Mouse (Mus musculus): ENCODE results near the gene Ppp2r5b. TPM values are rescaled to one million over a fixed set of nuclear protein-coding genes. Genes with fewer than 3 reads are reported as not detected.
A peak's percentile ranks its signal among the peaks of the same experiment; 100 is the strongest.

The Ppp2r5b gene
- polyA plus RNA-seq, 1 experiment from 2014 or later = 140 TPM

DNA sequence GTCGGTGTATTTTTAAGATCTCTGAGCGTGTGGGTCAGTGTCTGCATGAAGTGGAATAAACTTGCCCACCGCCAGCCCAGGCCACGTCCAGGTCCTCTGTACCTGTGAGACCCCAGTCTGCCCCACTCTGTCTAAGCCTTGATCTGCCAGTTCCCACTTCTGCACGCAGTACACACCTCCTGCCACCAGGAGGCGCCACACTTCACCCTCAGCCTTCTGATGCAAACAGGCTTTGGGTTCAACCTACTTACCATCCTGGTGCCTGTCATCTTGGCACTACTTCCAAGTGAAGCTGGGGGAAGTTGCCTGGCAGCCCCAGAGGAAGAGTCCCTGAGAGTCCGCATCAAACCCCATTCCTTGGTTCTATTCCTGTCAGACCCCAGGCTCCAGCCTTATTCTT is 26.6 kb upstream of the Ppp2r5b start:
- ATAC-seq (ENCODE audit: low FRiP score) (no peak), DNase-seq (ENCODE audit: low spot score) (peak; percentile 66)
- H3K36me3 ChIP-seq (replicated peaks; ENCODE audit: control insufficient read depth, insufficient read depth) = peaks cover 53% of the 10 kb centered on the region
- no peaks in the 10 kb centered on the region for H3K4me1 ChIP-seq (replicated peaks; ENCODE audit: control insufficient read depth, insufficient read depth, low read length)
- no peak overlapping the region for H3K4me2 ChIP-seq (replicated peaks)
- H3K9ac ChIP-seq = no peak overlapping the region
- no peaks in the 10 kb centered on the region for H3K9me3 ChIP-seq (ENCODE audit: control insufficient read depth, low read length)
- WGBS = 61% methylated on average over 7 of the region's 7 CpGs
- H3K4me3 ChIP-seq (replicated peaks; ENCODE audit: low read length) = no peak overlapping the region
- H3K27ac ChIP-seq = no peak overlapping the region
- no peaks in the 10 kb centered on the region for H3K27me3 ChIP-seq (ENCODE audit: control insufficient read depth, insufficient read depth, low read length)

DNA sequence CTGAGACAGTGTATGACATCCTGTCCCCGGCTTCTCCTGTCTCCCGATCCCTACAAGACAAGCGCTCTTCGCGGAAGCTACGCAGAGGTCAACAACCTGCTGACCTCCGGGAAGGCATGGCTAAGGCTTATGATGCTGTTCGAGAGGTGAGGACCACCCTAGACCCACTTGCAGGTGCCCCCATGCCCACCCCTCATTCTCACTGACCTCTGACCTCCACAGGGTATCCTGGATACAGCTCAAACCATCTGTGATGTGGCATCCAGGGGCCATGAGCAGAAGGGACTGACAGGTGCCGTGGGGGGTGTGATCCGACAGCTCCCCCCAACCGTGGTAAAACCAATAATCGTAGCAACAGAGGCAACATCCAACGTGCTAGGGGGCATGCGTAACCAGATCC is 25.7 kb upstream of the Ppp2r5b start:
- WGBS = 94% methylated on average over 14 of the region's 14 CpGs
- no peaks in the 10 kb centered on the region for H3K9me3 ChIP-seq (ENCODE audit: control insufficient read depth, low read length)
- H3K4me3 ChIP-seq (replicated peaks; ENCODE audit: low read length) = no peak overlapping the region
- no peaks in the 10 kb centered on the region for H3K4me1 ChIP-seq (replicated peaks; ENCODE audit: control insufficient read depth, insufficient read depth, low read length)
- no peak overlapping the region for H3K4me2 ChIP-seq (replicated peaks)
- DNase-seq (ENCODE audit: low spot score) (no peak), ATAC-seq (ENCODE audit: low FRiP score) (no peak)
- H3K36me3 ChIP-seq (replicated peaks; ENCODE audit: control insufficient read depth, insufficient read depth) = peaks cover 61% of the 10 kb centered on the region
- H3K27ac ChIP-seq = no peak overlapping the region
- H3K27me3 ChIP-seq (ENCODE audit: control insufficient read depth, insufficient read depth, low read length) = no peaks in the 10 kb centered on the region
- H3K9ac ChIP-seq = no peak overlapping the region

DNA sequence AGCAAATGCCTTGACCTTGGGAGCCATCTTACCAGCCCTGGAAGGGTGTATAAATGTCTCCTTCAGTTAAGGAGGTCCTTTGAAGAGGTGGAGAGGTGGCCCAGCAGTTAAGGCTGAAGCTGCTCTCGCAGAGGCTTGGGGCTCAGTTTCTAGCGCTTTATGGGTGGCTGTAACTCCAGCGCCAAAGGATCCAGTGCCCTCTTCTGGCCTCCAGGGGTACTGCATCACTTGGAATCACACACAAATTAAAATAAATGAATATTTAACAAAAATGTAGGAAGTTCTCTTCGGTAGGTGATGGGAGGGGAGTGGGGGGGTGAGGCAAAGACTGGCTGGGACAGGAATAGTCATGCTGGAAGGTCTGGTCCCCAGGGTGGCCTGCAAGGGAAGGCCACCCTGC is 25.3 kb upstream of the Ppp2r5b start:
- Histone ChIP-seq H3K36me3 (replicated peaks; ENCODE audit: control insufficient read depth, insufficient read depth) (peaks cover 65% of the 10 kb centered on the region), H3K4me1 (replicated peaks; ENCODE audit: control insufficient read depth, insufficient read depth, low read length) (no peaks in the 10 kb centered on the region), H3K4me2 (replicated peaks) (no peak overlapping the region), H3K27me3 (ENCODE audit: control insufficient read depth, insufficient read depth, low read length) (no peaks in the 10 kb centered on the region), H3K4me3 (replicated peaks; ENCODE audit: low read length) (no peak overlapping the region), H3K9ac (no peak overlapping the region), H3K9me3 (ENCODE audit: control insufficient read depth, low read length) (no peaks in the 10 kb centered on the region), H3K27ac (no peak overlapping the region)
- ATAC-seq (ENCODE audit: low FRiP score) (no peak), DNase-seq (ENCODE audit: low spot score) (no peak)
- 83% methylated on average over 4 of the region's 4 CpGs for WGBS

DNA sequence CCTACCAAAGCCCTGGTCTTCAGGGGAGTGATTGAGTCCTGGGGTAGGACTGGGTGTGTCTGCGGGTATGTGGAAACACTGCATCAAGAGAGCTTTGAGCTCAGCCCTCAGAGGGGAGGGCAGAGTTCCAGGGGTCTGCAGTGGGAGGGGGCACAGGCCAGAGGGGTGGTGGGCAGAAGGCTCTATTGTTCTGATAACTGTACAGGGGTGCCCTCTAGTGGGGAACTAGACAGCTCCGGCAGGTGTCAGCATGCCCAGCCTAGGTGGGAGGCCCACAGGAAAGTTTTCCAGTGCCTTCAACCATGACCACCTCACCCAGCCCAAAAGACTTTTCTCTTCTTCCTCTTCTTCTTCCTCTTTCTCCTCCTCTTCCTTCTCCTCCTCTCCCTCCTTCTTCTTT is 24.8 kb upstream of the Ppp2r5b start:
- DNase-seq (ENCODE audit: low spot score) (peak; percentile 39), ATAC-seq (ENCODE audit: low FRiP score) (no peak)
- Histone ChIP-seq H3K36me3 (replicated peaks; ENCODE audit: control insufficient read depth, insufficient read depth) (peaks cover 70% of the 10 kb centered on the region), H3K9ac (no peak overlapping the region), H3K27ac (no peak overlapping the region), H3K4me3 (replicated peaks; ENCODE audit: low read length) (no peak overlapping the region), H3K4me2 (replicated peaks) (no peak overlapping the region), H3K9me3 (ENCODE audit: control insufficient read depth, low read length) (no peaks in the 10 kb centered on the region), H3K27me3 (ENCODE audit: control insufficient read depth, insufficient read depth, low read length) (no peaks in the 10 kb centered on the region), H3K4me1 (replicated peaks; ENCODE audit: control insufficient read depth, insufficient read depth, low read length) (no peaks in the 10 kb centered on the region)
- WGBS = 89% methylated on average over 2 of the region's 2 CpGs

DNA sequence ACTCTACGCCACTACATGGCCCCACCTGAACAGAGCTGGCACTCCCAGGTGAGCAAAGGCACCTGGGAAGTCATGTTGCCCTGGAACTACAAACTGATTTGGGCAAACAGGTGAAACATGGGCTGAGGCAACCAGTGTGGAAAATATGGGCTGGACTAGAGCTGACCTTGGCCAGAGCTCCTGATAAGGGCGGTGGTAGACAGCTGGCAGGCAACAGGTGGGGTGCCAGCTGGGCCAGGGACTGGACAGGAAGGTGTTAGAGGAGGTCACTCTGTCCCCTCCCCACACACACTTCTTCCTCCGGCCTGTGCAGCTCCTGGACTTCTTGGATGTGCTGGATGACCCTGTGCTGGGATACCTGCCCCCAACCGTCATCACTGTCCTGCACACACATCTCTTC is 17.3 kb upstream of the Ppp2r5b start:
- Histone ChIP-seq H3K27ac (no peak overlapping the region), H3K27me3 (ENCODE audit: control insufficient read depth, insufficient read depth, low read length) (no peaks in the 10 kb centered on the region), H3K9me3 (ENCODE audit: control insufficient read depth, low read length) (no peaks in the 10 kb centered on the region), H3K36me3 (replicated peaks; ENCODE audit: control insufficient read depth, insufficient read depth) (peaks cover 89% of the 10 kb centered on the region), H3K9ac (no peak overlapping the region), H3K4me2 (replicated peaks) (no peak overlapping the region), H3K4me1 (replicated peaks; ENCODE audit: control insufficient read depth, insufficient read depth, low read length) (no peaks in the 10 kb centered on the region), H3K4me3 (replicated peaks; ENCODE audit: low read length) (no peak overlapping the region)
- ATAC-seq (ENCODE audit: low FRiP score) = no peak
- WGBS = 88% methylated on average over 4 of the region's 4 CpGs
- DNase-seq (ENCODE audit: low spot score) = no peak

DNA sequence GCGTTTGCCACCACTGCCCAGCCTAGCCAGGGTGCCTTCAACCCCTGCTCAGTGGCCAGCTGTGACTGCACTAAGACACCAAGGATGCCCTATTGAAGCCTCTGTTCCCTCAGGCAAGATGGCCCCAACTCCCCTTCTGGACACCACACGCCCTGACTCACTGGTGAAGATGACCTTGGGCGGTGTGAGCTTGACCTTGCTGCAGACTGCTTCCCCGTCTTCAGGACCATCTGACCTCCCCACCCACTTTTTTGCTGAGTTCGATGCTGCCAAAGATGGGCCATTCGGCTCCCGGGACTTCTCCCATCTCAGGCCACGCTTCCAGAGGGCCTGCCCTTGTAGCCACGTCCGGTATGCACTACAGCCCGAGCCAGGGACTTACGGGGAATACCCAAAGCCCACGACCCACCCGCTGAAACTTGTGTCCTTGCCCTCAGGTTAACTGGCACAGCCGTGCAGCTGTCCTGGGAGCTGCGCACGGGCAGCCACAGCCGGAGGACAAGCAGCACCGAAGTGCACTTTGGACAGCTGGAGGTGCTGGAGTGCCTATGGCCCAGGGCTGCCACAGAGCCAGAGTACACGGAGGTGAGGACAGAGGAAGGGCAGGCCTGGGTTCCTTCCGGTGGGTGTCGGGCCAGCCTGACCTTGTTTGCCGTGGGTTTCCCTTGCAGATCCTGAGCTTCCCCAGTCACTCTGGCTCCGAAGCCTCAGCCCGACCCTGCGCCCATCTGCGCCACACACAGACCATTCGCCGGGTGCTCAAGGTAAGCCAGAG is 12.0 kb upstream of the Ppp2r5b start:
- Histone ChIP-seq H3K9me3 (ENCODE audit: control insufficient read depth, low read length) (no peaks in the 10 kb centered on the region), H3K36me3 (replicated peaks; ENCODE audit: control insufficient read depth, insufficient read depth) (peaks cover 79% of the 10 kb centered on the region), H3K4me1 (replicated peaks; ENCODE audit: control insufficient read depth, insufficient read depth, low read length) (peaks cover 2% of the 10 kb centered on the region), H3K27ac (no peak overlapping the region), H3K4me2 (replicated peaks) (no peak overlapping the region), H3K27me3 (ENCODE audit: control insufficient read depth, insufficient read depth, low read length) (no peaks in the 10 kb centered on the region), H3K4me3 (replicated peaks; ENCODE audit: low read length) (no peak overlapping the region), H3K9ac (no peak overlapping the region)
- ATAC-seq (ENCODE audit: low FRiP score) = no peak
- 94% methylated on average over 29 of the region's 29 CpGs for WGBS
- no peak for DNase-seq (ENCODE audit: low spot score)

DNA sequence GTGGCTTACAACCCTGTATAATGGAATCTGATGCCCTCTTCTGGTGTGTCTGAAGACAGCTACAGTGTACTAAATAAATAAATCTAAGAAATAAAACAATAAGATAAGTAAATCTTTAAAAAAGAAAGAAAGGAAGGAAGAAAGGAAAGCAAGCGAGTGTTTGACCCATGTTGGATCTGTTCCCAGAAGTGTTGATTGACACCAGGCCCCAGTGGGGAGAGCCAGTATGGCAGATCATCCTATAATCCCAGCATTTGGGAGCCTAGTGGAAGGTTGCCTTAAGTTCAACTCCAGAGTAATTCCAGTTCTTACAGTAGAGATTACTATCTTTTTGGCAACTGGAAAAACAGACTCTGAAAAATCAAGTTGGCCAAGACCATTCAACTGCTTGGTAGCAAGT is 10.1 kb upstream of the Ppp2r5b start:
- Histone ChIP-seq H3K4me3 (replicated peaks; ENCODE audit: low read length) (no peak overlapping the region), H3K36me3 (replicated peaks; ENCODE audit: control insufficient read depth, insufficient read depth) (peaks cover 61% of the 10 kb centered on the region), H3K27me3 (ENCODE audit: control insufficient read depth, insufficient read depth, low read length) (no peaks in the 10 kb centered on the region), H3K27ac (no peak overlapping the region), H3K9ac (no peak overlapping the region), H3K4me2 (replicated peaks) (no peak overlapping the region), H3K4me1 (replicated peaks; ENCODE audit: control insufficient read depth, insufficient read depth, low read length) (peaks cover 9% of the 10 kb centered on the region), H3K9me3 (ENCODE audit: control insufficient read depth, low read length) (no peaks in the 10 kb centered on the region)
- 71% methylated on average over 1 of the region's 1 CpGs for WGBS
- DNase-seq (ENCODE audit: low spot score) (no peak), ATAC-seq (ENCODE audit: low FRiP score) (no peak)

DNA sequence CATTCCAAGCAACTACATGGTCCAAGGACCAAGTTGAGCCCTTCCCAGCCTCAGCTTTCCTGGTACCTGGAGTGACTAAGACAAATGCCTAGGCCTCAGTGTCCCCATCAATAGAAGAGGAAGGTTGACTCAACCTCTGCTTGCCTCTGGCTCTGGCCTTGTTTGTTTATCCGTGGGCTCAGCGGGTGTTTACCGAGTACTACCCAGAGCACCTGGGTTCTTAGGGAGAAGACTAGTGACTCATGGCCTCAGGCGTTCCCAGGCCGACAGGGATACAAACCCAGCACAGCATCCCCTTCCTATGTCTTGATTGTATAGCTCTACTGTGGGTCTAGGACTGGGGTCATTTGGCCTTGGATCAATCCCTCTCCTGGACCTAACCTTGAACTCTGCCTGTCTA is 7.6 kb upstream of the Ppp2r5b start:
- WGBS = 89% methylated on average over 5 of the region's 5 CpGs
- H3K36me3 ChIP-seq (replicated peaks; ENCODE audit: control insufficient read depth, insufficient read depth) = peaks cover 44% of the 10 kb centered on the region
- H3K27ac ChIP-seq = no peak overlapping the region
- H3K9ac ChIP-seq = no peak overlapping the region
- H3K4me2 ChIP-seq (replicated peaks) = no peak overlapping the region
- H3K4me1 ChIP-seq (replicated peaks; ENCODE audit: control insufficient read depth, insufficient read depth, low read length) = peaks cover 9% of the 10 kb centered on the region
- no peak for DNase-seq (ENCODE audit: low spot score)
- no peaks in the 10 kb centered on the region for H3K27me3 ChIP-seq (ENCODE audit: control insufficient read depth, insufficient read depth, low read length)
- ATAC-seq (ENCODE audit: low FRiP score) = no peak
- H3K4me3 ChIP-seq (replicated peaks; ENCODE audit: low read length) = no peak overlapping the region
- no peaks in the 10 kb centered on the region for H3K9me3 ChIP-seq (ENCODE audit: control insufficient read depth, low read length)

DNA sequence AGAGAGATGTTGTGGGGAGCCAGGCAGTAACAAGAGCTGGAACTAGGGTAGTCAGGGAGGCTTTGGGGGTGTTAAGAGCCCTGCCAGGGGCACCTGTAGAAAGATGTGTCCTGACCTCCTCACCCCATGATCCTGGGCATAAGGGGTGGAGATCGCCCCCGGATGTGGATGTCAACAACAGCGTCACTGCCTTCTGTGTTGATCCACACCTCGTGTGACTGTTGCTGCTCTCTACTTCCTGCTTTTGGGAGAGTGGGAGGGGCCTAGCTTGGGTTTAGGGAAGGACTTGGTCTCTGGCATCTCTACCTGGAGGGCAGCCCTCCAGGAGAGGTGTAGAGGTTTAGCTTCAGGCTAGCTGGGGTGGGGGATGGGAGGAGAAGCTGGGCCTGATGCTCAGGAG is 6.6 kb upstream of the Ppp2r5b start:
- WGBS = 2% methylated on average over 4 of the region's 4 CpGs
- Histone ChIP-seq H3K27me3 (ENCODE audit: control insufficient read depth, insufficient read depth, low read length) (no peaks in the 10 kb centered on the region), H3K36me3 (replicated peaks; ENCODE audit: control insufficient read depth, insufficient read depth) (peaks cover 34% of the 10 kb centered on the region), H3K4me2 (replicated peaks) (peak overlapping the region; percentile 86), H3K9me3 (ENCODE audit: control insufficient read depth, low read length) (no peaks in the 10 kb centered on the region), H3K27ac (0 out of 2 replicates have a peak overlapping the region, but pooled peaks have one; percentile 55), H3K4me3 (replicated peaks; ENCODE audit: low read length) (peak overlapping the region; percentile 82), H3K4me1 (replicated peaks; ENCODE audit: control insufficient read depth, insufficient read depth, low read length) (peaks cover 9% of the 10 kb centered on the region), H3K9ac (peak overlapping the region; percentile 90)
- ATAC-seq (ENCODE audit: low FRiP score) = no peak
- no peak for DNase-seq (ENCODE audit: low spot score)

All from hindbrain, embryonic 14.5 days (tissue).